Mouse (Mus musculus) thymus, adult 2 months (tissue): ENCODE measurements at regions not wholly inside any gene's neighbourhood (a gene's known extent, or its start where the extent isn't known, plus 50 kb on each side); places are given as distances from the start of the nearest gene placed in this dataset.

Experiments used
- DNase-seq: peaks from one replicate; pipeline ENCODE4 v3.0.0; 2021
- H3K27ac ChIP-seq: fragments of 200-500 bp; 2 replicates; pipeline ENCODE4 v1.5.1; 2012; ENCODE audit warnings: low read length, control low read depth; ENCODE audit not compliant: control insufficient read depth, insufficient read depth
- H3K27me3 ChIP-seq: fragments of 200-500 bp; 2 replicates; pipeline ENCODE4 v1.6.1; 2012; ENCODE audit warnings: mild to moderate bottlenecking, low read length, moderate library complexity, mixed read lengths; ENCODE audit not compliant: control insufficient read depth, insufficient read depth
- H3K36me3 ChIP-seq: fragments of 200-500 bp; 2 replicates; pipeline ENCODE4 v1.6.1; 2012; ENCODE audit warnings: mild to moderate bottlenecking, low read length, moderate library complexity; ENCODE audit not compliant: control insufficient read depth, insufficient read depth
- H3K4me1 ChIP-seq: fragments of 200-500 bp; replicated peaks from 2 replicates; pipeline ENCODE4 v1.6.1; 2012; ENCODE audit warnings: low read length; ENCODE audit not compliant: control insufficient read depth, insufficient read depth
- H3K4me3 ChIP-seq: fragments of 200-500 bp; 2 replicates; pipeline ENCODE4 v1.5.1; 2012; ENCODE audit warnings: mild to moderate bottlenecking, low read length, control low read depth, moderate library complexity; ENCODE audit not compliant: control insufficient read depth, insufficient read depth
- CTCF ChIP-seq: fragments of 200-500 bp; IDR thresholded peaks from 2 replicates; pipeline ENCODE4 v1.5.1; 2012; ENCODE audit warnings: mild to moderate bottlenecking, control low read depth, low read length, moderate library complexity, borderline replicate concordance; ENCODE audit not compliant: control insufficient read depth, poor library complexity, insufficient read depth; ENCODE audit errors: extremely low read depth
- POLR2A ChIP-seq: fragments of 200-500 bp; IDR thresholded peaks from 2 replicates; pipeline ENCODE4 v1.6.1; 2012; ENCODE audit warnings: mild to moderate bottlenecking, low read length, control low read depth, moderate library complexity; ENCODE audit not compliant: control insufficient read depth, poor library complexity, insufficient read depth; ENCODE audit errors: extremely low read depth
- WGBS: fragments of 180-500 bp; shearing (Covaris S2); methylation state at CpG from one replicate; pipeline ENCODE4 v1.1.7; 2018; 5-methylcytosine and 5-hydroxymethylcytosine counted together

DNA sequence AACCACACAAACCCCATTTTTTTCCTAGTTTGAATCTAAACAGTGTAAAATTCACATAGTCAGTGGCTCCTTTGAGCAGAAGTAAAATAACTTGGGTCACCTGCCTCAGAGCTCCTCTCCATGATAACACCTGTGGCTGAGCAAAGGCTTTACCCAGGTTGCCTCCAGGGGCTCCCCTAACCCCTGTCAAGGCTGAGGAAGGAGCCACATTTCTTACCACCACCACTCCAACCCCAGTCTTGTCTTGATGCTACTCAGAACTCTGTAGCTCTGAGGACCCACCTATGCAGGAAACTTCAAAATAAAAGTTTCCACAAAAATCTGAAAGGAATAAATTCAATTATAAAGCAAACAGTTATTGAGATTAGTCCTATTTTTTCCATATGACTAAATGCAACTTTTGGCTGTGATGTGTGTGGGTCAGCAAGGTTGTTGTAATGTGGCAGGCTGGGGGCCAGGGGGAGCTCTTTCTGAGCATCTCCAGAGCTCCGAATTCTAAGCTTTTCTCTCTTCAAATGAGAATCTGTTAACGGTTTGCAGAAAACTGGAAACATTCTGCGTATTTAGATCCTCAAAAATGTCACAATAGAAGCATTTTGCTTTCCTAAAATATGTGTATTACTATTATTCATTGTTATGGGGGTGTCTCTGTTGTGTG, 159.0 kb upstream of the Dusp10 start:
- H3K36me3 ChIP-seq: no peaks in the 10 kb centered on the region
- H3K27ac ChIP-seq: no peak overlapping the region
- DNase-seq: peak; percentile 55
- no peak overlapping the region for H3K4me3 ChIP-seq
- no peak for TF ChIP-seq POLR2A
- no peak for TF ChIP-seq CTCF
- 72% methylated on average over 3 of the region's 3 CpGs for WGBS
- H3K27me3 ChIP-seq: no peaks in the 10 kb centered on the region
- H3K4me1 ChIP-seq: no peaks in the 10 kb centered on the region

GRCm38 (mm10) chr1:183865111-183865510, 148.0 kb upstream of the Dusp10 start:
- Histone ChIP-seq H3K27me3 (no peaks in the 10 kb centered on the region), H3K27ac (no peak overlapping the region), H3K36me3 (no peaks in the 10 kb centered on the region), H3K4me1 (peaks cover 6% of the 10 kb centered on the region), H3K4me3 (no peak overlapping the region)
- TF ChIP-seq POLR2A (no peak), CTCF (no peak)
- WGBS: 97% methylated on average over 4 of the region's 4 CpGs
- DNase-seq: no peak

GRCm38 (mm10) chr1:183865586-183865985, 147.5 kb upstream of the Dusp10 start:
- peaks cover 6% of the 10 kb centered on the region for H3K4me1 ChIP-seq
- H3K27me3 ChIP-seq: no peaks in the 10 kb centered on the region
- TF ChIP-seq CTCF (no peak), POLR2A (no peak)
- no peak overlapping the region for H3K4me3 ChIP-seq
- H3K27ac ChIP-seq: no peak overlapping the region
- no peak for DNase-seq
- WGBS: 92% methylated on average over 3 of the region's 3 CpGs
- H3K36me3 ChIP-seq: no peaks in the 10 kb centered on the region

DNA sequence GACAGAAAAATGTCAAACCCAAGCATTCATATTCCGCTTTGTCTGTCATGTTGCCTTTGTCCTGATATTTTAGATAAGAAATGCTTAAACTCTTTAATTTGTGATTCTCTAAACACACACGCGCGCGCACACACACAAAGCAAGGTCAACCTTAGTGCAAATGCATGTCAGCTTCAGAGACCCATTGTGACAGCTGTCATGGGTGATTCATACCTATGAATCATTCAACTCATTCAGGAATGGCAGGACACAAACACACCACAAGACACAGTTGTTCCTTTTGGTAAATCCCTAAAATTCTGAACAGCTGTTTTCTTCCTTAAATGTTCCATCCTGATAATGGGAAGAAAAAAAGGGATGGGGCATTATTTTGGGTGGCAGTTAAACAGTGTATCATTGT, 144.1 kb upstream of the Dusp10 start:
- no peak for DNase-seq
- Histone ChIP-seq H3K27me3 (no peaks in the 10 kb centered on the region), H3K4me3 (no peak overlapping the region), H3K4me1 (no peaks in the 10 kb centered on the region), H3K36me3 (no peaks in the 10 kb centered on the region), H3K27ac (no peak overlapping the region)
- WGBS: 98% methylated on average over 5 of the region's 5 CpGs
- TF ChIP-seq POLR2A (no peak), CTCF (no peak)

DNA sequence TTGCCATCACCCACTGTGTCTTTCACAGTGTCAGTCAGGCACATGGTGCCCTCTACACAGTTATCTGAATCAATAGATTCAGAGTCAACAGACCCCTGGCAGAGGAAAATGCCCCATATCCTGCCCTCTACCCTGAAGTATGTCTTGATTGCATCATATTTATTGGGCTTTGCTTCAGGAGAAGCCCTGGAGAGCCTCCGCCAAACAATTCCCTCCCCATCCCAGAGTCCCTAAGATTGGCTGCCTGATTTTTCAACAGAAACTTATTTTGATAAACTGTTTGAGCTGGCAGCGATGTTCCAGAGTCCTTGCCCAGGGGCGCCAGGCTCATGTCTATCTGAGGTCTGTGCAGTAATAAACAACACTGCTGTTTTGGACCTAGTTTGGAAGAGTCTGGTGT, 117.2 kb upstream of the Dusp10 start:
- Histone ChIP-seq H3K4me3 (no peak overlapping the region), H3K27me3 (no peaks in the 10 kb centered on the region), H3K4me1 (no peaks in the 10 kb centered on the region), H3K27ac (no peak overlapping the region), H3K36me3 (no peaks in the 10 kb centered on the region)
- no peak for DNase-seq
- TF ChIP-seq CTCF (no peak), POLR2A (no peak)
- 98% methylated on average over 3 of the region's 3 CpGs for WGBS

GRCm38 (mm10) chr1:183898091-183898490, 115.0 kb upstream of the Dusp10 start:
- Histone ChIP-seq H3K4me1 (no peaks in the 10 kb centered on the region), H3K27me3 (no peaks in the 10 kb centered on the region), H3K4me3 (no peak overlapping the region), H3K36me3 (no peaks in the 10 kb centered on the region), H3K27ac (no peak overlapping the region)
- no peak for DNase-seq
- WGBS: 90% methylated on average over 3 of the region's 3 CpGs
- TF ChIP-seq CTCF (no peak), POLR2A (no peak)

GRCm38 (mm10) chr1:183904564-183904963, 108.5 kb upstream of the Dusp10 start:
- Histone ChIP-seq H3K27me3 (no peaks in the 10 kb centered on the region), H3K36me3 (no peaks in the 10 kb centered on the region), H3K4me1 (no peaks in the 10 kb centered on the region), H3K27ac (no peak overlapping the region), H3K4me3 (no peak overlapping the region)
- no peak for DNase-seq
- TF ChIP-seq POLR2A (no peak), CTCF (no peak)
- 81% methylated on average over 7 of the region's 7 CpGs for WGBS
